Mouse (Mus musculus) fibroblast of lung, adult 2 months (primary cell): Measurements from ENCODE around the gene Abca8b.
"Not testable (repeated sequence)": the region's sequence is repeated elsewhere in the genome, so short reads cannot be mapped to it uniquely, and the experiment has no call there.

Experiments
- DNase-seq: peaks from one replicate; pipeline ENCODE4 v3.0.0-alpha.2; 2011; ENCODE audit warnings: low read depth

The Abca8b gene

GRCm38 (mm10) chr11:109913156-109913555, 82.5 kb downstream of the Abca8b start:
- not testable (repeated sequence) for DNase-seq

GRCm38 (mm10) chr11:109912118-109912517, 83.5 kb downstream of the Abca8b start:
- not testable (repeated sequence) for DNase-seq

- DNase-seq: no peak
Observed at GRCm38 (mm10) chr11:109909801-109910200, 85.8 kb downstream of the Abca8b start.

GRCm38 (mm10) chr11:109908207-109909031, 87.2 kb downstream of the Abca8b start:
- no peak for DNase-seq

- no peak for DNase-seq
Observed at GRCm38 (mm10) chr11:109907508-109907907, 88.1 kb downstream of the Abca8b start.

- DNase-seq: peak; percentile 33
Observed at GRCm38 (mm10) chr11:109902616-109903598, 92.7 kb downstream of the Abca8b start.

- no peak for DNase-seq
Observed at GRCm38 (mm10) chr11:109900491-109901241, 95.0 kb downstream of the Abca8b start.

- no peak for DNase-seq
Observed at GRCm38 (mm10) chr11:109898791-109899467, 96.7 kb downstream of the Abca8b start.

- DNase-seq: no peak
Observed at GRCm38 (mm10) chr11:109895952-109896530, 99.6 kb downstream of the Abca8b start.

- DNase-seq: no peak
Observed at GRCm38 (mm10) chr11:109895496-109895895, 100.1 kb downstream of the Abca8b start.

GRCm38 (mm10) chr11:109893894-109894804, 101.5 kb downstream of the Abca8b start:
- DNase-seq: no peak

- peak; percentile 36 for DNase-seq
Observed at GRCm38 (mm10) chr11:109891989-109892386, 103.7 kb downstream of the Abca8b start.

- peak; percentile 50 for DNase-seq
Observed at GRCm38 (mm10) chr11:109891371-109891988, 104.2 kb downstream of the Abca8b start.

GRCm38 (mm10) chr11:109889595-109889994, 106.0 kb downstream of the Abca8b start:
- no peak for DNase-seq

GRCm38 (mm10) chr11:109886757-109887156, 108.9 kb downstream of the Abca8b start:
- no peak for DNase-seq

- DNase-seq: no peak
Observed at GRCm38 (mm10) chr11:109885521-109885920, 110.1 kb downstream of the Abca8b start.

- DNase-seq: peak; percentile 36
Observed at GRCm38 (mm10) chr11:109884801-109885200, 110.8 kb downstream of the Abca8b start.

- DNase-seq: no peak
Observed at GRCm38 (mm10) chr11:109884126-109884525, 111.5 kb downstream of the Abca8b start.
